Mouse (Mus musculus): ENCODE data around the gene Vmn2r75. TPM values are rescaled to one million over a fixed set of nuclear protein-coding genes. Genes with fewer than 3 reads are reported as not detected.
"Not testable (repeated sequence)": the region's sequence is repeated elsewhere in the genome, so short reads cannot be mapped to it uniquely, and the experiment has no call there.

Gene Vmn2r75
- not detected in 2 replicates for polyA plus RNA-seq (2015; fragmentation: Nextera tagmentation; extraction: Ambion mirVana)

- not testable (repeated sequence) for H3K9me3 ChIP-seq (ENCODE audit: low read length); H3K4me2 ChIP-seq (ENCODE audit: low read depth, low read length); H3K4me1 ChIP-seq (ENCODE audit: insufficient read depth); H3K36me3 ChIP-seq (replicated peaks; ENCODE audit: insufficient read depth, low read length); H3K27ac ChIP-seq (ENCODE audit: low read depth); H3K27me3 ChIP-seq (ENCODE audit: insufficient read depth, low read length); ATAC-seq; DNase-seq; H3K4me3 ChIP-seq (ENCODE audit: low read depth, low read length); H3K9ac ChIP-seq (replicated peaks)
- 45% methylated on average over 1 of the region's 1 CpGs for WGBS (ENCODE audit: insufficient replicate concordance)
Measured at GRCm38 (mm10) chr7:86171678-86172077, at the start of gene Vmn2r75. TSS of gene Vmn2r75 (minus strand) at chr7:86171778.

DNA sequence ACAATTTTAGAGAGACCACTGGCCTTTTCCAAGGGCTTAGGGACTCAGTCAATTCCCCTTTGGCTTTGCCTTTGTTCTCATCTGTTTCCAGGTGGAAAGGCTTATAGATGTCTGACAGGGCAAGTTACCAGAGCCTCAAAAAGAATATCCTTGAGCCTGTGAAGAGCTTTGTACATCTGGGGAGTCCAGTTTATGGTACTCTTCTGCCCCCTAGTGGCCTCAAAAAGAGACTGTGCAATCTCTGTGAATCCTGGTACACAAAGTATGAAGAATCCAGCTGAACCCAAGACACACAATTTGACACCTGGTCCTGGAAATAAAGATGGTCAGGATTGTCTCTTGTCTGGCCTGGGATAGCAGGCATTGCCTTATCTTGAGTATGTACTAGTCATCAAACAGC is 39.8 kb upstream of the Vmn2r75 start:
- H3K4me3 ChIP-seq (ENCODE audit: low read depth, low read length) = no peak overlapping the region
- H3K9ac ChIP-seq (replicated peaks) = no peak overlapping the region
- no peak for ATAC-seq
- no peak overlapping the region for H3K4me2 ChIP-seq (ENCODE audit: low read depth, low read length)
- H3K27me3 ChIP-seq (ENCODE audit: insufficient read depth, low read length) = no peaks in the 10 kb centered on the region
- no peak for DNase-seq
- no peaks in the 10 kb centered on the region for H3K36me3 ChIP-seq (replicated peaks; ENCODE audit: insufficient read depth, low read length)
- no peak overlapping the region for H3K27ac ChIP-seq (ENCODE audit: low read depth)
- TF ChIP-seq CTCF (IDR thresholded peaks at IDR 0.05; ENCODE audit: low read depth) = peak; percentile 30; the same call in 1 of the 2 replicates
- TF ChIP-seq EP300 (IDR thresholded peaks at IDR 0.05; ENCODE audit: low read depth) = no peak
- H3K4me1 ChIP-seq (ENCODE audit: insufficient read depth) = no peaks in the 10 kb centered on the region
- H3K9me3 ChIP-seq (ENCODE audit: low read length) = no peaks in the 10 kb centered on the region

Other genes with a start within 250 kb of the Vmn2r75 start
- gene Vmn2r74, start 210.1 kb downstream of the Vmn2r75 start, polyA plus RNA-seq (2015; fragmentation: Nextera tagmentation; extraction: Ambion mirVana) = not detected in 2 replicates
- not detected in 2 replicates for gene Vmn2r76, start 74.5 kb upstream of the Vmn2r75 start, polyA plus RNA-seq (2015; fragmentation: Nextera tagmentation; extraction: Ambion mirVana)
- gene Olfr310, start 105.4 kb upstream of the Vmn2r75 start, polyA plus RNA-seq (2015; fragmentation: Nextera tagmentation; extraction: Ambion mirVana) = not detected in 2 replicates
- gene Olfr309, start 141.9 kb upstream of the Vmn2r75 start, polyA plus RNA-seq (2015; fragmentation: Nextera tagmentation; extraction: Ambion mirVana) = not detected in 2 replicates
- not detected in 2 replicates for gene Olfr308, start 153.9 kb upstream of the Vmn2r75 start, polyA plus RNA-seq (2015; fragmentation: Nextera tagmentation; extraction: Ambion mirVana)
- gene Olfr307, start 165.8 kb upstream of the Vmn2r75 start, polyA plus RNA-seq (2015; fragmentation: Nextera tagmentation; extraction: Ambion mirVana) = not detected in 2 replicates
- not detected in 2 replicates for gene Olfr305, start 195.2 kb upstream of the Vmn2r75 start, polyA plus RNA-seq (2015; fragmentation: Nextera tagmentation; extraction: Ambion mirVana)
- not detected in 2 replicates for gene Olfr304, start 214.9 kb upstream of the Vmn2r75 start, polyA plus RNA-seq (2015; fragmentation: Nextera tagmentation; extraction: Ambion mirVana)
- not detected in 2 replicates for gene Olfr303, start 226.0 kb upstream of the Vmn2r75 start, polyA plus RNA-seq (2015; fragmentation: Nextera tagmentation; extraction: Ambion mirVana)
- not detected in 2 replicates for gene Olfr301, start 232.1 kb upstream of the Vmn2r75 start, polyA plus RNA-seq (2015; fragmentation: Nextera tagmentation; extraction: Ambion mirVana)

Data from liver, postnatal 0 days (tissue).